Mouse (Mus musculus) liver, embryonic 14.5 days (tissue): ENCODE results near the gene Pex7.

Experiments
- CTCF ChIP-seq: IDR thresholded peaks from 2 replicates; pipeline ENCODE4 v1.5.1; 2016; ENCODE audit warnings: antibody characterized with exemption, low read depth, control low read depth
- EP300 ChIP-seq: IDR thresholded peaks from 2 replicates; pipeline ENCODE4 v1.6.1; 2016; ENCODE audit warnings: antibody characterized with exemption, low read depth

- TF ChIP-seq CTCF (no peak), EP300 (no peak)
Observed at GRCm38 (mm10) chr10:19884409-19884808, 23.1 kb downstream of the Pex7 start.
